Mouse (Mus musculus): ENCODE data around the gene Fbxo9.

GRCm38 (mm10) chr9:78109656-78110055, 791 bp upstream of the Fbxo9 start:
- no peak for TF ChIP-seq GATA1 (IDR thresholded peaks at IDR 0.05; ENCODE audit: low read length)
- TF ChIP-seq TAL1 (IDR thresholded peaks at IDR 0.05; ENCODE audit: low read length): no peak

Measured in erythroblast, embryonic 14.5 days (primary cell).